Mouse (Mus musculus): ENCODE measurements around the gene Ppp1r12c. TPM values are rescaled to one million over a fixed set of nuclear protein-coding genes. Genes with fewer than 3 reads are reported as not detected.

The Ppp1r12c gene
- total and polyA plus RNA-seq, 3 experiments = 55.8 to 103 (median 71.0) TPM

DNA sequence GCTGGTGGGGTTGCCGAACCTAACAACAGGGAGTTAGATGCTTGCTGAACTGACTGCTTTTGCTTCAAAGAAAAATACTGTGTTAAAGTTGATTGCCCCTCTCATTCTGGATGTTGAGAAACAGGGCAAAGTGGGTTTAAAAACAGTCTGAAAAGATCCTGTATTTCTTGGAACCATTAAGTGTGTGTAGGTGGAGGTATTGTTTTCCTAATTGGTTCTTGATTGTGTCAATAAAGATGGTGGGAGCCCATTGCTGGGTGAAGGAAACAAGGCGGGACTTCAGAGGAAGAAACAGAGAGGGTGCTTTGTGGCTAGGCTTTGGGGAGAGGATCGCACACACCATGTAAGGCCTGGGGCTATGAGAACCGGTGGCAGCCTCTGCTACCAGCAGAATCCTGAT, 35.7 kb upstream of the Ppp1r12c start:
- dilution Hi-C loops (cut with MboI; ENCODE audit: extremely low pct_ligation_motif_present, extremely low pct_unique_long_range_greater_than_20kb, low sequenced_read_pairs) = no loop called here
- H3K79me2 ChIP-seq (replicated peaks; ENCODE audit: control insufficient read depth, extremely low read depth, insufficient read depth, poor library complexity, severe bottlenecking) = no peaks in the 10 kb centered on the region
- H3K4me3 ChIP-seq (replicated peaks in 1 of 3; ENCODE audit: low read depth in 2 of 3, low read length in 2 of 3, poor library complexity in 1 of 3) = no peak overlapping the region
- H3K9me3 ChIP-seq (replicated peaks; ENCODE audit: low read length) = peaks cover 4% of the 10 kb centered on the region
- no peaks in the 10 kb centered on the region for H3K4me1 ChIP-seq (ENCODE audit: control insufficient read depth in 1 of 2, insufficient read depth in 2 of 2)
- no peak overlapping the region for H3K9ac ChIP-seq (ENCODE audit: insufficient read depth, low read depth)
- in situ Hi-C loops (cut with MboI; ENCODE audit: low pct_ligation_motif_present, low pct_unique_long_range_greater_than_20kb, low sequenced_read_pairs) = no loop called here
- DNase-seq (ENCODE audit: extremely low read depth) = no peak
- TF ChIP-seq MAFK (IDR thresholded peaks at IDR 0.05; ENCODE audit: insufficient replicate concordance, low read length) (no peak), RAD21 (IDR thresholded peaks at IDR 0.05; ENCODE audit: low read depth, low read length) (no peak)
- H3K4me2 ChIP-seq (ENCODE audit: insufficient read depth, low read depth, poor library complexity, severe bottlenecking) = no peak overlapping the region
- H3K27ac ChIP-seq (ENCODE audit: insufficient read depth, low read depth) = no peak overlapping the region
- no peaks in the 10 kb centered on the region for H3K36me3 ChIP-seq (replicated peaks in 1 of 2; ENCODE audit: control insufficient read depth in 1 of 2, insufficient read depth in 1 of 2, low read length in 1 of 2)
- peaks cover 57% of the 10 kb centered on the region for H3K27me3 ChIP-seq (replicated peaks)

DNA sequence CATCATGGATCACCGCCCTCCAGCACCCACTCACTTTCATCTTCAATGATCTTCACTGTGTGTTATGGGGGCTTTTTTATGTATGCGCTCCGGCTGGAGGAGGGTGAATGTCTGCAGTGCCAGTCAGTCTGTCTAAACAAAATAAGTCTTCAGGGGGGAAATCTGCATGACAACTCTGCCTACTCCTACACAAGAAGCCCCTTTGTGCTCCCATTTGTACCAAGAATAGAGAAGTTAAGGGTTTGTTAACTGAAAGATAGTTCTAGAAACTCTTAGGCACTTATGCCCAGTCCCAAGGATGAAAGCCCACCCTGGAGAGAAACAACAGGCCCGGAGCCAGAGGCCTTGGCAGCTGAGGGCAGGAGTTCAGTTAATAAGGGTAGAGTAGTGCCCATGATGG, 34.9 kb upstream of the Ppp1r12c start:
- TF ChIP-seq MAX (IDR thresholded peaks at IDR 0.05; ENCODE audit: low read length) (no peak), MEF2A (IDR thresholded peaks at IDR 0.05; ENCODE audit: borderline replicate concordance, low read depth, low read length) (no peak), TCF12 (IDR thresholded peaks at IDR 0.05; ENCODE audit: low read depth, low read length) (no peak), CTCF (conservative IDR thresholded peaks at IDR 0.05 in 1 of 2, IDR thresholded peaks at IDR 0.05 in 1 of 2; ENCODE audit: low read depth in 2 of 2, low read length in 2 of 2) (no peak), PAX5 (IDR thresholded peaks at IDR 0.05; ENCODE audit: low read length) (no peak), KAT2A (IDR thresholded peaks at IDR 0.05; ENCODE audit: insufficient replicate concordance, low read length) (no peak), CHD1 (IDR thresholded peaks at IDR 0.05; ENCODE audit: low read depth, low read length) (no peak), SMC3 (IDR thresholded peaks at IDR 0.05; ENCODE audit: low read depth, low read length) (no peak), ELF1 (IDR thresholded peaks at IDR 0.05; ENCODE audit: low read depth, low read length) (no peak), MXI1 (IDR thresholded peaks at IDR 0.05; ENCODE audit: low read depth, low read length) (no peak), UBTF (IDR thresholded peaks at IDR 0.05; ENCODE audit: low read depth, low read length) (no peak), CHD2 (IDR thresholded peaks at IDR 0.05; ENCODE audit: low read length) (no peak), HCFC1 (IDR thresholded peaks at IDR 0.05; ENCODE audit: low read depth, low read length) (no peak)
- dilution Hi-C loops (cut with MboI; ENCODE audit: extremely low pct_ligation_motif_present, extremely low pct_unique_long_range_greater_than_20kb, low sequenced_read_pairs) = no loop called here
- H3K27me3 ChIP-seq (replicated peaks) = peaks cover 61% of the 10 kb centered on the region
- no peak for DNase-seq (ENCODE audit: extremely low read depth)
- H3K9ac ChIP-seq (ENCODE audit: insufficient read depth, low read depth) = no peak overlapping the region
- H3K4me3 ChIP-seq (replicated peaks in 1 of 3; ENCODE audit: low read depth in 2 of 3, low read length in 2 of 3, poor library complexity in 1 of 3) = no peak overlapping the region
- H3K36me3 ChIP-seq (replicated peaks in 1 of 2; ENCODE audit: control insufficient read depth in 1 of 2, insufficient read depth in 1 of 2, low read length in 1 of 2) = no peaks in the 10 kb centered on the region
- in situ Hi-C loops (cut with MboI; ENCODE audit: low pct_ligation_motif_present, low pct_unique_long_range_greater_than_20kb, low sequenced_read_pairs) = no loop called here
- H3K4me2 ChIP-seq (ENCODE audit: insufficient read depth, low read depth, poor library complexity, severe bottlenecking) = no peak overlapping the region
- H3K4me1 ChIP-seq (ENCODE audit: control insufficient read depth in 1 of 2, insufficient read depth in 2 of 2) = no peaks in the 10 kb centered on the region
- no peak overlapping the region for H3K27ac ChIP-seq (ENCODE audit: insufficient read depth, low read depth)
- H3K79me2 ChIP-seq (replicated peaks; ENCODE audit: control insufficient read depth, extremely low read depth, insufficient read depth, poor library complexity, severe bottlenecking) = no peaks in the 10 kb centered on the region
- peaks cover 4% of the 10 kb centered on the region for H3K9me3 ChIP-seq (replicated peaks; ENCODE audit: low read length)
